Mouse (Mus musculus): ENCODE measurements at regions not wholly inside any gene's neighbourhood (a gene's known extent, or its start where the extent isn't known, plus 50 kb on each side); places are given as distances from the start of the nearest gene placed in this dataset.
A peak's percentile ranks its signal among the peaks of the same experiment; 100 is the strongest.
"Not testable (repeated sequence)": the region's sequence is repeated elsewhere in the genome, so short reads cannot be mapped to it uniquely, and the experiment has no call there.

DNA sequence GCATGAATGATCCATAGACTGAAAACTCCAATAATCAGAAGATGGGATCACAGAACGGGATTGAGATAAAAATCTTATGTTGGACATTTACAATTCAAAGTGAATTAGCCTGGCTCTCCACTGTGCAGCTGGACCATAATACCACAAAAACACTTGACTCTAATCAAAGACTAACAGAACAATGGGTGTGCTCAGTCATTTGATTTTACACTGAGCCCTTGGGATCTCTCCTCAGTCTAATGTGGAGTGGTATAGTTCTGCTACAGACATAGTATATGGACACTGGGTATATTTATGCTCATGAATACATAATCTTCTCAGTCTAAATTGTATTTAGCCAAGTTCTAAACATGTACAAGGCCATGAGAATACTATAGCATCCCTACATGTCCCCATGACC, 149.4 kb upstream of the Gm10306 start:
- no peak for DNase-seq

GRCm38 (mm10) chr4:94407503-94407902, 148.8 kb upstream of the Gm10306 start:
- no peak for DNase-seq

DNA sequence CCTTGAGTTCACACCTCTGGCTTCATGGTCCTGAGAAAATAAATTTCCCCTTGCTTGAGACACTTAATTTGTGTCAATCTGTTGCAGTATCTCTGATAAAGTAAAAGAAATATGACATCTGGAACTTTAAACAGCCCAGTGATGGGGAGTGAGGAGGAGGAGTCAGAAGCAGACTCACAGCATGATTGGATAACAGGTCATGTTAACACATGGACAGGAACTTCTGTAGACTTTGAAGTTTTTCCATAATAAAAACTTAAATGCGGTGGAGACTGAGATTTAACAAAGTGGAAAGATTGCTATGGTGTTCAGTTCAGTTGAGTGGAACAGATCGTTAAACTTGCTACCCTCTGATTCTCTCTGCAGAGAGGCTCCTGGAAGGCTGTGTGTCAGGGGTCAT, 143.7 kb upstream of the Gm10306 start:
- DNase-seq = no peak

DNA sequence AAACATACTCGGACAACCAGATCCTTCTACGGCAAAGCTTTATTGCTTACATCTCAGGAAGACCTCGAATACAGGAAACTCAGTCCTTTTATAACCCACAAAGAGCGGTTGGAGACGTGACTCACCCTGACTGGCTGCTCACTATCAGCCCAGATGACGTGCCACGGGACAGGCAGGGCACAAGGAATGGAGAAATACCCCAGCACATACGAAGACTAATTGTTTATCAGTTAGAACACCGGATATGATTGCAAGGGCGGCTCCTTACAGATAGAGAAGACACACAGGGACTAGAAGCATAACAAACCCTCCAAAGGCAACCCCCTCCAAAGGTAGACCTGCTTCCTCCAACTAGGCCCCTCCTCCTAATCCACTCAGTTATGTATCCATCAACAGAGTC, 130.8 kb upstream of the Gm10306 start:
- DNase-seq = not testable (repeated sequence)

GRCm38 (mm10) chr4:94427581-94427980, 128.8 kb upstream of the Gm10306 start:
- DNase-seq = no peak

GRCm38 (mm10) chr4:94432005-94432404, 124.3 kb upstream of the Gm10306 start:
- DNase-seq = no peak

DNA sequence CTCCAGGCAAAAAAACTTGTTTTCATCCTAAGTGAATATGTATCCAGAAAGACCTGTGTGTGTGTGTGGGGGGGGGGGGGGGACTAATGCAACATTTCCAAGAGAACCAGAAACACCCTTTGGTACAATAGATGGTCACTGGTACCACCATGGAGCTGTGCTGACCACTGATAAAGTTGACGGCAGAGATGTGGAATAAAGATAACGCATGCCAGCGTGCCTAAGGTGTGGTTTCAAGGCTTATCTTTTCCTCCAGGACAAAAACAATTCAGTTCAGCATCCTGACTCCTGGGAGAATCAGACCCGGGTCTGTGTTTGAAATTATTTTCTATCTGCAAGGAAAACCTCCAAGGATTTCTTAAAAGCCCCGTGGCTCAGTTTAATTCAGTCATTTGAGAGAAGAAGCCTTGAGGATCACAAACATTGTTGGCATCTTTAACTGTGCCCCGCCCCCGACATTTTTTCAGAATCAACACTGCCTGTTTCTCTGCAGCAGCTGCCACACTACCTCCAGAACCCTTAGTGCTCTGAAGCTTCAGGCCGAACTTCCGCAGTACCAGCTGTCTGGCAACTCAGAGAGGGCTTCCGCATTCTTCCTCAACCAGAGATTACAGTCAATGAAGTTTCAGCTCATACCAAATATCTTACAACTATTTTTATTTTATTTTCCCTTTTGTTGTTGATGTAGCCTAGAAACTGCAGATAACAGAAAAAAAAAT, 118.5 kb upstream of the Gm10306 start:
- DNase-seq = peak; percentile 18

DNA sequence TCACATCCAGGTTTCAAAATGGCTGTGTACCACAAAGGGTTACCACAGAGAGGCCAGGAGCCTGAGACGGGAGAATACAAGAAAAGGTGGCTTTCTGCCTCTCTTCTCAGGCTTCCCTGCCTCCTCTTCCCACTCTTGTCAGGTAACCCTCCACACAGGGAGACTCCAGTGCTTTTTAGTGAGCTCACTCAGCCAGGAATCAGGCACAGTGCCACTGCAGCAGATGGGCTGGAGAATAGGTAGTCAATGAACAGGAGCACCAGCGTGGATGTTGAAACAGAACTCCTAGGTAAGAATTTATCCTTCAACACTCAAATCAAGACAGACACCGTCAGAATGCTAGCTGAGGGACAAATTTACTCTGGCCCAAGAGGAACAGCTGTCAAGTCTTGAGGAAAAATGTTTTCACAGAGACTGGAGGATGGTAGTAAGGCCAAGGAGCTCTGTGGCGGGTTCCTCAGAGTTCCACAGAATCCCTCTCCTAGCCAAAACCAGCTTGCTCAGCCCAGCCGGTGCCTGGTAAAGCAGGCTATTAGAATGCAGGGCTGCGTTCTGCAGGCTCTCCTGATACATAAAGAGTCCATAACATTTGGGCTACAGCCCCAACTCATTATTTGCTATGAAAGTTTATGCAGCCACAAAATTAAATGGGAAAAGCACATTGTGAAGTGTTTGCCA, 117.0 kb upstream of the Gm10306 start:
- DNase-seq = peak; percentile 14

DNA sequence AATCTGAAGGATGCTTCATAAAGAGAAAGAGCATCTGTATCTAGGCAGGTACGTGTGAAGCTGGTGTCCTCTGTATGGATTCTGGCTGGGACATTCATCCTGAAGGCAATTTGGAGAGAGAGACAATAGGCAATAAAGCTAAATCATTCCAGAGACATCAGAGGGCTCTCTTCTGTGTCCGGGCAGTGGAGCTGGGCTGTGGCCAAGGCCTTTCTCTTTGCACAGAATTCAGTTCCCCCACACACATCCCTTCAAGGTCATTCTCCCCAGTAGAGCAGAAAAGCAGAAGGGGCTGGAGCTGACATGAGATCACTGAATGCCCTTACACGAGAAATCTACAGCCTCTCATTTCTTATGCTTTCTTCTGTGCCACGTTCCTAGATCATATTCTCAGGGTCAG, 109.7 kb upstream of the Gm10306 start:
- DNase-seq = no peak
